Mouse (Mus musculus) bone marrow, adult 2 months (tissue): ENCODE measurements around the gene Ccni.

Experiments
- CTCF ChIP-seq: fragments of 200-500 bp; IDR thresholded peaks from 2 replicates; pipeline ENCODE4 v1.5.1; 2011; ENCODE audit warnings: low read length, control low read depth; ENCODE audit not compliant: control insufficient read depth, insufficient read depth
- POLR2A ChIP-seq: fragments of 200-500 bp; IDR thresholded peaks from 2 replicates; pipeline ENCODE4 v1.6.1; 2011; ENCODE audit warnings: low read depth, mild to moderate bottlenecking, control low read depth, low read length, borderline replicate concordance; ENCODE audit not compliant: control insufficient read depth

DNA sequence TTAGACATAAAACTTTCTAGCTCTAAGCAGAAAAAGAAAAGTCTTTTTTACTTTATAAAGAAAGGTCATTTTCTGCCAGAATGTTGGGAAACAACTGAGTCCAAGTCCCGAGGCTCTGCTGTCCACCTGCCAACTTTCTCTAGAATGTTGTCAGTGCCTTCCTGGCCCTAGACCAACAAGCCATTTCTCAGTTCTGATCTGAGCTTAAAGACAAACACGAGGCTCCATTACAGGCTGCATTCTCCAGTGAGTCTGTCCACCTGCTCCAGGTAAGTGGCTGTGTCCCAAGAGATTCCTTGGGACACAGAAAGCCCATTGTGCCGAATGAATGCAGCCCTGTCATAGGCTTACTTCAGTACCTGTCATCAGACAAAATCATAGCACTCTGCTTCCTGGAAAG, 15.4 kb upstream of the Ccni start:
- TF ChIP-seq POLR2A (no peak), CTCF (no peak)
